In the genomic region with DNA sequence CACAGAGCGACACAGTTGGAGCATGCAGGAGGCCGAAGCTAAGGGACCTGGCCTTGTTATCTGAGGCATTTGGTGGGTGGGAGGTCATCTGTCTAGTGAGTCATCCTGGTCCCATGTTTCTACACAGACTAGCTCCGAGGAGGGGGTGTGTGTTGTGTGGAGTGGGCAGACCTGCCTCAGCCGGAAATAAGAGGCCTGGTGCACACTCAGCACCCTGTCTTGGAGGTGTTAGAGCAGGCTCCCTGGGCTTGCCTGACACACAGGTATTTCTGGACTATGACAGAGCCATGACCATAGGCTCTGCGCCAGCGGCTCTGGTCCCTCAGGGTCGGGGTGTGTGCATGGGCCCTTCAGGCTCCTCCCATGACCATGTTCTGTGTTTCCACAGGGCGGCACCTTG, we compare ENCODE assay signal across 11 mouse cellular contexts. TPM values are rescaled to one million over a fixed set of nuclear protein-coding genes. Genes with fewer than 3 reads are reported as not detected.
DNase-seq lines count a peak whose midpoint lies in the region; ATAC-seq and TF ChIP-seq lines count a peak whose summit lies in the region.
"Had no signal": no experiment of that assay in that cellular context is flagged by ENCODE, and none has a peak within 500 bp of the region (broad histone marks: within the 10 kb centered on the region; RNA-seq: fewer than 3 reads in every experiment).

No protein-coding gene starts in this region.

- no peak overlapping the region for H3K4me3 ChIP-seq in forebrain, embryonic 16.5 days (replicated peaks; ENCODE audit: low read length)
- H3K4me3 ChIP-seq in forebrain, postnatal 0 days (ENCODE audit: low read depth, low read length): no peak overlapping the region
- no peak overlapping the region for H3K4me3 ChIP-seq in neural tube, embryonic 15.5 days (replicated peaks)
- H3K4me3 ChIP-seq in heart, postnatal 0 days (ENCODE audit: low read depth, low read length): no peak overlapping the region
- H3K4me3 ChIP-seq: forebrain, embryonic 13.5 days had no signal

- WGBS in forebrain, embryonic 16.5 days: 90% methylated on average over 8 of the region's 8 CpGs
- 83% methylated on average over 8 of the region's 8 CpGs for WGBS in forebrain, postnatal 0 days
- 89% methylated on average over 8 of the region's 8 CpGs for WGBS in neural tube, embryonic 15.5 days
- 26% methylated on average over 8 of the region's 8 CpGs for WGBS in heart, postnatal 0 days

- no peak for DNase-seq in forebrain, postnatal 0 days
- no peak for DNase-seq in neural tube, embryonic 10.5 days (ENCODE audit: extremely low spot score, low spot score)
- DNase-seq in heart, postnatal 0 days (ENCODE audit: low spot score): peak; percentile 82
- DNase-seq in embryo, embryonic 11 days: no peak
- DNase-seq in spleen, adult 12 weeks (ENCODE audit: low spot score): no peak
- DNase-seq in left cerebral cortex, postnatal 25 days (ENCODE audit: low spot score in 2 of 2): no peak
- DNase-seq: left cerebral cortex, postnatal 4 days had no signal

- H3K4me2 ChIP-seq in forebrain, embryonic 16.5 days (ENCODE audit: low read length): no peak overlapping the region
- H3K4me2 ChIP-seq in forebrain, postnatal 0 days (ENCODE audit: low read depth): no peak overlapping the region
- H3K4me2 ChIP-seq in neural tube, embryonic 15.5 days: no peak overlapping the region
- H3K4me2 ChIP-seq in heart, postnatal 0 days (ENCODE audit: low read depth, low read length): no peak overlapping the region
- H3K4me2 ChIP-seq: forebrain, embryonic 13.5 days had no signal

- H3K9ac ChIP-seq in forebrain, embryonic 16.5 days (replicated peaks; ENCODE audit: low read depth, low read length): 0 out of 2 replicates have a peak overlapping the region, but pooled peaks have one; percentile 9
- no peak overlapping the region for H3K9ac ChIP-seq in forebrain, postnatal 0 days
- 0 out of 2 replicates have a peak overlapping the region, but pooled peaks have one; percentile 10 for H3K9ac ChIP-seq in neural tube, embryonic 15.5 days (replicated peaks)
- no peak overlapping the region for H3K9ac ChIP-seq in heart, postnatal 0 days (replicated peaks; ENCODE audit: low read depth, low read length)
- H3K9ac ChIP-seq: forebrain, embryonic 13.5 days had no signal

- H3K4me1 ChIP-seq in forebrain, embryonic 16.5 days (replicated peaks; ENCODE audit: control insufficient read depth, insufficient read depth, low read length): 0 out of 2 replicates have a peak, but pooled peaks cover 2% of the 10 kb centered on the region
- H3K4me1 ChIP-seq in forebrain, postnatal 0 days (ENCODE audit: insufficient read depth): no peaks in the 10 kb centered on the region
- H3K4me1 ChIP-seq in neural tube, embryonic 15.5 days: no peaks in the 10 kb centered on the region; the same call in 1 of the 2 replicates
- peaks cover 8% of the 10 kb centered on the region; the same call in 1 of the 2 replicates for H3K4me1 ChIP-seq in heart, postnatal 0 days (ENCODE audit: control insufficient read depth, insufficient read depth)

- ATAC-seq in forebrain, embryonic 16.5 days: no peak
- no peak for ATAC-seq in forebrain, postnatal 0 days
- no peak for ATAC-seq in neural tube, embryonic 15.5 days (ENCODE audit: low FRiP score)
- peak; percentile 95 for ATAC-seq in heart, postnatal 0 days (ENCODE audit: insufficient read depth, low read depth)
- ATAC-seq: forebrain, embryonic 13.5 days had no signal

- no peaks in the 10 kb centered on the region for H3K27me3 ChIP-seq in forebrain, embryonic 16.5 days (replicated peaks; ENCODE audit: control insufficient read depth, insufficient read depth, low read length)
- H3K27me3 ChIP-seq in forebrain, postnatal 0 days (ENCODE audit: insufficient read depth, low read length): no peaks in the 10 kb centered on the region
- H3K27me3 ChIP-seq in neural tube, embryonic 15.5 days (replicated peaks): no peaks in the 10 kb centered on the region
- no peaks in the 10 kb centered on the region for H3K27me3 ChIP-seq in heart, postnatal 0 days (ENCODE audit: control insufficient read depth, insufficient read depth, low read length)
- H3K27me3 ChIP-seq: forebrain, embryonic 13.5 days had no signal

- H3K36me3 ChIP-seq in forebrain, embryonic 16.5 days (ENCODE audit: control insufficient read depth, insufficient read depth): no peaks in the 10 kb centered on the region
- no peaks in the 10 kb centered on the region for H3K36me3 ChIP-seq in forebrain, postnatal 0 days (ENCODE audit: insufficient read depth)
- no peaks in the 10 kb centered on the region for H3K36me3 ChIP-seq in neural tube, embryonic 15.5 days
- 0 out of 2 replicates have a peak, but pooled peaks cover 2% of the 10 kb centered on the region for H3K36me3 ChIP-seq in heart, postnatal 0 days (replicated peaks; ENCODE audit: control insufficient read depth, insufficient read depth, low read length)

- TF ChIP-seq CTCF in forebrain, postnatal 0 days (IDR thresholded peaks at IDR 0.05; ENCODE audit: low read depth): no peak
- TF ChIP-seq CTCF in heart, postnatal 0 days (IDR thresholded peaks at IDR 0.05; ENCODE audit: low read depth): no peak

- peak; percentile 83; the same call in 1 of the 2 replicates for TF ChIP-seq EP300 in heart, postnatal 0 days (IDR thresholded peaks at IDR 0.05; ENCODE audit: low read depth)

- no peak overlapping the region for H3K27ac ChIP-seq in forebrain, embryonic 16.5 days (ENCODE audit: low read length)
- H3K27ac ChIP-seq in forebrain, postnatal 0 days (ENCODE audit: low read depth, low read length): no peak overlapping the region
- no peak overlapping the region for H3K27ac ChIP-seq in neural tube, embryonic 15.5 days (replicated peaks)
- H3K27ac ChIP-seq in heart, postnatal 0 days (ENCODE audit: low read depth): peak overlapping the region; percentile 62
- H3K27ac ChIP-seq: forebrain, embryonic 13.5 days; macrophage had no signal

- intact Hi-C loops in left cerebral cortex, postnatal 25 days (cut with DNase I): no loop called here

- no peaks in the 10 kb centered on the region for H3K9me3 ChIP-seq in forebrain, embryonic 16.5 days (ENCODE audit: control insufficient read depth, low read length)
- no peaks in the 10 kb centered on the region for H3K9me3 ChIP-seq in forebrain, postnatal 0 days (ENCODE audit: low read length)
- H3K9me3 ChIP-seq in neural tube, embryonic 15.5 days (replicated peaks): no peaks in the 10 kb centered on the region
- H3K9me3 ChIP-seq in heart, postnatal 0 days (replicated peaks; ENCODE audit: control insufficient read depth, low read length): no peaks in the 10 kb centered on the region
- H3K9me3 ChIP-seq: forebrain, embryonic 13.5 days had no signal

RNA-seq across cellular contexts. Expression of a gene that starts 21.4 kb away (rescaled TPM):
- polyA plus RNA-seq in forebrain, embryonic 16.5 days (2015; fragmentation: Nextera tagmentation; extraction: Ambion mirVana): 94.1 and 105 TPM in 2 replicates
- total RNA-seq in forebrain, postnatal 0 days (2014; rRNA removed): 98.6 and 105 TPM in 2 replicates
- polyA plus RNA-seq in forebrain, postnatal 0 days (2015; fragmentation: Nextera tagmentation; extraction: Ambion mirVana): 126 and 134 TPM in 2 replicates
- 92.7 and 103 TPM in 2 replicates for polyA plus RNA-seq in neural tube, embryonic 15.5 days (2015; fragmentation: Nextera tagmentation; extraction: Ambion mirVana)
- 31.8 and 35.9 TPM in 2 replicates for total RNA-seq in heart, postnatal 0 days (2014; rRNA removed; ENCODE audit: low replicate concordance)
- 46.3 and 53.6 TPM in 2 replicates for polyA plus RNA-seq in heart, postnatal 0 days (2015; fragmentation: Nextera tagmentation; extraction: Ambion mirVana)
- 10 to 100 TPM; 40.3 to 41.9 TPM for total RNA-seq in left cerebral cortex, postnatal 25 days (2021)

RNA-seq across cellular contexts. Expression of a gene that starts 46.8 kb away (rescaled TPM):
- polyA plus RNA-seq in forebrain, embryonic 16.5 days (2015; fragmentation: Nextera tagmentation; extraction: Ambion mirVana): 65.3 and 81.8 TPM in 2 replicates
- 367 and 451 TPM in 2 replicates for total RNA-seq in forebrain, postnatal 0 days (2014; rRNA removed)
- polyA plus RNA-seq in forebrain, postnatal 0 days (2015; fragmentation: Nextera tagmentation; extraction: Ambion mirVana): 142 and 179 TPM in 2 replicates
- polyA plus RNA-seq in neural tube, embryonic 15.5 days (2015; fragmentation: Nextera tagmentation; extraction: Ambion mirVana): 142 and 188 TPM in 2 replicates
- 32.1 and 37.9 TPM in 2 replicates for total RNA-seq in heart, postnatal 0 days (2014; rRNA removed; ENCODE audit: low replicate concordance)
- 12.6 and 14.3 TPM in 2 replicates for polyA plus RNA-seq in heart, postnatal 0 days (2015; fragmentation: Nextera tagmentation; extraction: Ambion mirVana)
- total RNA-seq in left cerebral cortex, postnatal 25 days (2021): 1,000 to 10,000 TPM; 1,368 to 1,474 TPM

RNA-seq across cellular contexts. Expression of a gene that starts 54.4 kb away (rescaled TPM):
- 47.3 and 51.7 TPM in 2 replicates for polyA plus RNA-seq in forebrain, embryonic 16.5 days (2015; fragmentation: Nextera tagmentation; extraction: Ambion mirVana)
- 44.2 and 62.5 TPM in 2 replicates for total RNA-seq in forebrain, postnatal 0 days (2014; rRNA removed)
- polyA plus RNA-seq in forebrain, postnatal 0 days (2015; fragmentation: Nextera tagmentation; extraction: Ambion mirVana): 38.9 and 46.9 TPM in 2 replicates
- 37.9 and 40.0 TPM in 2 replicates for polyA plus RNA-seq in neural tube, embryonic 15.5 days (2015; fragmentation: Nextera tagmentation; extraction: Ambion mirVana)
- 33.7 and 34.8 TPM in 2 replicates for total RNA-seq in heart, postnatal 0 days (2014; rRNA removed; ENCODE audit: low replicate concordance)
- 27.2 and 28.4 TPM in 2 replicates for polyA plus RNA-seq in heart, postnatal 0 days (2015; fragmentation: Nextera tagmentation; extraction: Ambion mirVana)
- 10 to 100 TPM; 18.7 to 19.8 TPM for total RNA-seq in left cerebral cortex, postnatal 25 days (2021)

RNA-seq across cellular contexts. Expression of a gene that starts 54.4 kb away (rescaled TPM):
- 10.9 and 11.1 TPM in 2 replicates for polyA plus RNA-seq in forebrain, embryonic 16.5 days (2015; fragmentation: Nextera tagmentation; extraction: Ambion mirVana)
- 3.6 and 6.5 TPM in 2 replicates for total RNA-seq in forebrain, postnatal 0 days (2014; rRNA removed)
- 4.8 and 6.4 TPM in 2 replicates for polyA plus RNA-seq in forebrain, postnatal 0 days (2015; fragmentation: Nextera tagmentation; extraction: Ambion mirVana)
- polyA plus RNA-seq in neural tube, embryonic 15.5 days (2015; fragmentation: Nextera tagmentation; extraction: Ambion mirVana): 5.8 and 9.0 TPM in 2 replicates
- total RNA-seq in heart, postnatal 0 days (2014; rRNA removed; ENCODE audit: low replicate concordance): 15.3 and 15.9 TPM in 2 replicates
- 14.4 and 16.8 TPM in 2 replicates for polyA plus RNA-seq in heart, postnatal 0 days (2015; fragmentation: Nextera tagmentation; extraction: Ambion mirVana)
- 1 to 10 TPM; 8.1 to 8.9 TPM for total RNA-seq in left cerebral cortex, postnatal 25 days (2021)

Comparison
In these comparisons a context has a peak if more than half of its experiments do, and no peak if none do; other contexts are left out.
1. H3K9ac ChIP-seq: peak in forebrain, embryonic 16.5 days (single experiment) and neural tube, embryonic 15.5 days (single experiment); none in forebrain, postnatal 0 days (single experiment) and heart, postnatal 0 days (single experiment).